Mouse (Mus musculus) heart, embryonic 15.5 days (tissue): Measurements from ENCODE around the gene Rbsn. TPM values are rescaled to one million over a fixed set of nuclear protein-coding genes. Genes with fewer than 3 reads are reported as not detected.

Experiments used
- ATAC-seq: fragments of 200-750 bp; cut with Nextera tagmentation; replicated peaks from 2 replicates; pipeline ENCODE4 v1.8.0; 2017; ENCODE audit warnings: low read depth, moderate TSS enrichment; ENCODE audit not compliant: insufficient number of reproducible peaks, insufficient read depth, low FRiP score
- H3K27ac ChIP-seq: fragments of 300-500 bp; sonication (generic); 2 replicates; pipeline ENCODE4 v1.5.1; 2015; ENCODE audit warnings: mild to moderate bottlenecking, inconsistent platforms
- H3K27me3 ChIP-seq: fragments of 300-500 bp; sonication (generic); 2 replicates; pipeline ENCODE4 v1.6.1; 2015; ENCODE audit warnings: inconsistent platforms
- H3K36me3 ChIP-seq: fragments of 300-500 bp; sonication (generic); 2 replicates; pipeline ENCODE4 v1.6.1; 2015; ENCODE audit warnings: mild to moderate bottlenecking, inconsistent platforms
- H3K4me1 ChIP-seq: fragments of 300-500 bp; sonication (generic); replicated peaks from 2 replicates; pipeline ENCODE4 v1.6.1; 2015; ENCODE audit warnings: inconsistent platforms
- H3K4me2 ChIP-seq: fragments of 300-500 bp; sonication (generic); 2 replicates; pipeline ENCODE4 v1.6.1; 2015; ENCODE audit warnings: inconsistent platforms, mild to moderate bottlenecking, moderate library complexity
- H3K4me3 ChIP-seq: fragments of 300-500 bp; sonication (generic); 2 replicates; pipeline ENCODE4 v1.5.1; 2015; ENCODE audit warnings: mild to moderate bottlenecking, inconsistent platforms
- H3K9ac ChIP-seq: fragments of 300-500 bp; sonication (generic); 2 replicates; pipeline ENCODE4 v1.6.1; 2015; ENCODE audit warnings: mild to moderate bottlenecking, inconsistent platforms
- H3K9me3 ChIP-seq: fragments of 300-500 bp; sonication (generic); replicated peaks from 2 replicates; pipeline ENCODE4 v1.6.1; 2016; ENCODE audit warnings: inconsistent platforms
- WGBS: fragments of 180-500 bp; shearing (Covaris S2); methylation state at CpG from one replicate; pipeline ENCODE4 v1.1.7; 2015; ENCODE audit warnings: mixed read lengths; 5-methylcytosine and 5-hydroxymethylcytosine counted together
- polyA plus RNA-seq: library from polyadenylated mRNA; unstranded; fragments of >200 nt; fragmentation: Nextera tagmentation; extraction: Ambion mirVana; gene quantifications from 2 replicates; pipeline ENCODE4 v1.2.1, GENCODE M21; 2015

The Rbsn gene
- polyA plus RNA-seq, 1 experiment from 2014 or later: 17.2 TPM

DNA sequence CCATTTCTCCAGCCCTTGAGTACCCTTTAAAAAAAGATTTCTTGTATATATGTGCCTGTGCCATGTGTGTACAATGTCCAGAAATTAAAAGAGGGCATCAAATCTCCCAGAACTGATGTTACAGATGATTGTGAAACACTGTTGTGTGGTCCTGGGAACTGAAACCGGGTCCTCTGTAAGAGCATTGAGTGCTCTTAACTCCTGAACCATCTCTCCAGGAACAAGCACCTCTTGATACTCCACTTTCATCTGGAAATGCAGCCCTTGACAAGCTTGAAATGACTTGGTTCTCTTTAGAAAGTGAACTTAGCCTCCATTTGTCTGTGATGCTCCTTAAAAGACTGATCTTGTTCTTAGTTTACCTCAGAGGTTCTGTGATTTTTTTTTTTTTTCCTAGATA is 52.0 kb downstream of the Rbsn start:
- Histone ChIP-seq H3K9ac (no peak overlapping the region), H3K9me3 (no peaks in the 10 kb centered on the region), H3K4me2 (no peak overlapping the region), H3K27ac (no peak overlapping the region), H3K27me3 (no peaks in the 10 kb centered on the region), H3K4me1 (no peaks in the 10 kb centered on the region), H3K4me3 (no peak overlapping the region), H3K36me3 (peaks cover 94% of the 10 kb centered on the region)
- ATAC-seq: no peak
- WGBS: 89% methylated on average over 1 of the region's 1 CpGs

DNA sequence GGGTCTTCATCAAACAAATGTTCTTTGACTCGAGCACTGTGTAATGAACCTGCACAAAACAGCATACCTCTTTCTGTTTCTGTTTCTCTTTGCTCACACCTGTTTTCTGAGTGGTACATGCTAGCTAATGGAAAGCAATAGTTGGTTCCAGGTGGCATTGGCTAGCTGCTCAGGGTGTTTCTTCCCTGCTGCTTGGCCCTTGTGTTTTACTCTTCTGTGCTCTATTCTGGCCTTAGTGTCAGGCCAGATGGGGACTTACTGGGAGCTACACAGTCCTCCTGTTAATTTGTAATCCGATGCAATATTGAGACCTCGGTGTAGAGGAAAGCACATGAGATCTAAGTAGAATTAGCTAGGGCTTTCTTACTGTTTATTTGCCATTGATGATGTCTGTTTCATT is 55.9 kb downstream of the Rbsn start:
- WGBS: 93% methylated on average over 3 of the region's 3 CpGs
- Histone ChIP-seq H3K4me1 (peaks cover 3% of the 10 kb centered on the region), H3K4me2 (no peak overlapping the region), H3K27ac (no peak overlapping the region), H3K27me3 (no peaks in the 10 kb centered on the region), H3K4me3 (no peak overlapping the region), H3K9ac (no peak overlapping the region), H3K9me3 (no peaks in the 10 kb centered on the region), H3K36me3 (peaks cover 97% of the 10 kb centered on the region)
- ATAC-seq: no peak

GRCm38 (mm10) chr6:92153774-92154173 is 61.0 kb downstream of the Rbsn start:
- no peak overlapping the region for H3K27ac ChIP-seq
- ATAC-seq: no peak; the same call in 1 of the 2 replicates

GRCm38 (mm10) chr6:92145881-92146280 is 68.8 kb downstream of the Rbsn start:
- Histone ChIP-seq H3K36me3 (peaks cover 48% of the 10 kb centered on the region), H3K9ac (no peak overlapping the region), H3K4me2 (no peak overlapping the region), H3K9me3 (no peaks in the 10 kb centered on the region), H3K4me3 (no peak overlapping the region), H3K4me1 (no peaks in the 10 kb centered on the region), H3K27ac (no peak overlapping the region), H3K27me3 (no peaks in the 10 kb centered on the region)
- ATAC-seq: no peak
- 95% methylated on average over 4 of the region's 4 CpGs for WGBS

More at GRCm38 (mm10) chr6:92153774-92154173, 61.0 kb downstream of the Rbsn start:
- 37% methylated on average over 1 of the region's 1 CpGs for WGBS
- H3K9ac ChIP-seq: no peak overlapping the region
- H3K4me1 ChIP-seq: peaks cover 13% of the 10 kb centered on the region
- H3K4me3 ChIP-seq: no peak overlapping the region
- H3K4me2 ChIP-seq: no peak overlapping the region
- no peaks in the 10 kb centered on the region for H3K9me3 ChIP-seq
- H3K27me3 ChIP-seq: no peaks in the 10 kb centered on the region
- H3K36me3 ChIP-seq: peaks cover 74% of the 10 kb centered on the region

Other genes with a start within 250 kb of the Rbsn start
- gene Fgd5, start 236.0 kb downstream of the Rbsn start, polyA plus RNA-seq: 11.6 and 16.1 TPM in 2 replicates
- 14.8 and 18.7 TPM in 2 replicates for gene Nr2c2, start 123.5 kb downstream of the Rbsn start, polyA plus RNA-seq
- gene Mrps25, start 30.9 kb downstream of the Rbsn start, polyA plus RNA-seq: 74.4 and 76.7 TPM in 2 replicates
- 0.20 and 0.23 TPM in 2 replicates for gene Trh, start 29.7 kb upstream of the Rbsn start, polyA plus RNA-seq